Mouse (Mus musculus) spleen, adult 2 months (tissue): ENCODE data around the gene Aldh1a1.

Experiments
- CTCF ChIP-seq: fragments of 200-500 bp; IDR thresholded peaks from 2 replicates; pipeline ENCODE4 v1.5.1; 2011; ENCODE audit warnings: mild to moderate bottlenecking, inconsistent platforms; ENCODE audit not compliant: insufficient read depth, insufficient read length, insufficient replicate concordance; ENCODE audit errors: extremely low read depth
- POLR2A ChIP-seq: fragments of 200-500 bp; IDR thresholded peaks from 2 replicates; pipeline ENCODE4 v1.6.1; 2011; ENCODE audit warnings: low read depth, low read length, inconsistent platforms

GRCm38 (mm10) chr19:20654141-20654873, 161.8 kb downstream of the Aldh1a1 start:
- TF ChIP-seq CTCF (no peak), POLR2A (no peak)
